Comparison of ENCODE assay signal across 38 mouse cellular contexts in genomic region chr19:11037570-11037969, GRCm38 (mm10). TPM values are rescaled to one million over a fixed set of nuclear protein-coding genes. Genes with fewer than 3 reads are reported as not detected.
"Had no signal": no experiment of that assay in that cellular context is flagged by ENCODE, and none has a peak within 500 bp of the region (broad histone marks: within the 10 kb centered on the region; RNA-seq: fewer than 3 reads in every experiment).

No protein-coding gene starts in this region.

- H3K9me3 ChIP-seq: heart, embryonic 13.5 days; heart, embryonic 15.5 days; hindbrain, embryonic 12.5 days; limb, embryonic 10.5 days; liver, embryonic 12.5 days had no signal

- H3K36me3 ChIP-seq: heart, embryonic 13.5 days; heart, embryonic 15.5 days; hindbrain, embryonic 12.5 days; limb, embryonic 10.5 days; limb, embryonic 12.5 days; liver, embryonic 12.5 days had no signal

- ATAC-seq: hindbrain, embryonic 16.5 days; intestine, embryonic 16.5 days; liver, embryonic 12.5 days had no signal

- H3K4me3 ChIP-seq: heart, adult 2 months; heart, embryonic 13.5 days; heart, embryonic 15.5 days; hindbrain, embryonic 12.5 days; layer of hippocampus, adult 2 months; left cerebral cortex, adult 2 months; limb, embryonic 10.5 days; limb, embryonic 12.5 days; liver, embryonic 12.5 days had no signal

- H3K4me1 ChIP-seq: heart, embryonic 13.5 days; heart, embryonic 15.5 days; hindbrain, embryonic 12.5 days; limb, embryonic 10.5 days; limb, embryonic 12.5 days; liver, embryonic 12.5 days had no signal

- H3K9ac ChIP-seq: heart, embryonic 13.5 days; heart, embryonic 15.5 days; hindbrain, embryonic 12.5 days; hindbrain, embryonic 14.5 days; limb, embryonic 12.5 days; liver, embryonic 12.5 days; liver, embryonic 14.5 days had no signal

- H3K27ac ChIP-seq: heart, adult 2 months; heart, embryonic 13.5 days; heart, embryonic 15.5 days; hindbrain, embryonic 12.5 days; hindbrain, embryonic 14.5 days; layer of hippocampus, adult 2 months; left cerebral cortex, adult 2 months; limb, embryonic 10.5 days; limb, embryonic 12.5 days; liver, embryonic 12.5 days; liver, embryonic 14.5 days had no signal

- H3K4me2 ChIP-seq: heart, embryonic 11.5 days; heart, embryonic 13.5 days; heart, embryonic 15.5 days; hindbrain, embryonic 12.5 days; hindbrain, embryonic 14.5 days; limb, embryonic 12.5 days; liver, embryonic 12.5 days had no signal

- DNase-seq: gastrocnemius, postnatal 14 days; gastrocnemius, postnatal 36 days; heart, adult 11 months; heart, adult 2 months; heart, postnatal 14 days; heart, postnatal 36 days; kidney, adult 18-20 months; kidney, adult 8-10 months; kidney, postnatal 10 days; kidney, postnatal 25 days; kidney, postnatal 4 days had no signal

- H3K27me3 ChIP-seq: heart, embryonic 13.5 days; heart, embryonic 15.5 days; hindbrain, embryonic 12.5 days; limb, embryonic 12.5 days; liver, embryonic 12.5 days had no signal

RNA-seq across cellular contexts. Expression of gene Ms4a18, which starts 19.7 kb away (rescaled TPM):
- total RNA-seq: gastrocnemius, adult 18-20 months; gastrocnemius, adult 8-10 months; gastrocnemius, postnatal 14 days; gastrocnemius, postnatal 36 days; heart, adult 2 months; heart, postnatal 14 days; heart, postnatal 36 days; hematopoietic stem cell, adult 5-6 weeks; layer of hippocampus, adult 2 months; layer of hippocampus, postnatal 10 days; layer of hippocampus, postnatal 25 days; left cerebral cortex, adult 2 months; left cerebral cortex, postnatal 14 days; left cerebral cortex, postnatal 36 days had no signal
- polyA plus RNA-seq: frontal cortex, adult 2 months; gonadal fat pad, adult 2 months; heart, adult 2 months; heart, embryonic 11.5 days; heart, embryonic 13.5 days; heart, embryonic 15.5 days; heart, postnatal 0 days; hindbrain, embryonic 12.5 days; hindbrain, embryonic 14.5 days; hindbrain, embryonic 16.5 days; kidney, embryonic 14.5 days; kidney, embryonic 16.5 days; limb, embryonic 10.5 days; limb, embryonic 12.5 days; liver, embryonic 12.5 days; liver, embryonic 14.5 days had no signal

RNA-seq across cellular contexts. Expression of gene Ms4a8a, which starts 43.3 kb away (rescaled TPM):
- total RNA-seq: layer of hippocampus, postnatal 10 days; layer of hippocampus, postnatal 25 days; left cerebral cortex, adult 2 months; left cerebral cortex, postnatal 14 days; left cerebral cortex, postnatal 36 days had no signal
- polyA plus RNA-seq: frontal cortex, adult 2 months; heart, embryonic 11.5 days; heart, postnatal 0 days; hindbrain, embryonic 12.5 days; hindbrain, embryonic 14.5 days; hindbrain, embryonic 16.5 days; kidney, embryonic 14.5 days; kidney, embryonic 16.5 days; limb, embryonic 10.5 days; limb, embryonic 12.5 days; limb, embryonic 14.5 days; liver, embryonic 12.5 days had no signal

RNA-seq across cellular contexts. Expression of gene Ms4a15, which starts 44.5 kb away (rescaled TPM):
- total RNA-seq: gastrocnemius, adult 18-20 months; gastrocnemius, adult 8-10 months; gastrocnemius, postnatal 14 days; gastrocnemius, postnatal 36 days; heart, adult 2 months; heart, postnatal 14 days; heart, postnatal 36 days; hematopoietic stem cell, adult 5-6 weeks; layer of hippocampus, adult 2 months; layer of hippocampus, postnatal 10 days; layer of hippocampus, postnatal 25 days; left cerebral cortex, adult 2 months had no signal
- polyA plus RNA-seq: gonadal fat pad, adult 2 months; heart, adult 2 months; heart, embryonic 11.5 days; heart, embryonic 13.5 days; heart, embryonic 15.5 days; heart, postnatal 0 days; hindbrain, embryonic 12.5 days; hindbrain, embryonic 14.5 days; hindbrain, embryonic 16.5 days; kidney, embryonic 14.5 days; kidney, embryonic 16.5 days; limb, embryonic 10.5 days; limb, embryonic 12.5 days; limb, embryonic 14.5 days; liver, embryonic 12.5 days; liver, embryonic 14.5 days; liver, embryonic 16.5 days had no signal
